ENCODE assay signal across 11 mouse cellular contexts in the genomic region with DNA sequence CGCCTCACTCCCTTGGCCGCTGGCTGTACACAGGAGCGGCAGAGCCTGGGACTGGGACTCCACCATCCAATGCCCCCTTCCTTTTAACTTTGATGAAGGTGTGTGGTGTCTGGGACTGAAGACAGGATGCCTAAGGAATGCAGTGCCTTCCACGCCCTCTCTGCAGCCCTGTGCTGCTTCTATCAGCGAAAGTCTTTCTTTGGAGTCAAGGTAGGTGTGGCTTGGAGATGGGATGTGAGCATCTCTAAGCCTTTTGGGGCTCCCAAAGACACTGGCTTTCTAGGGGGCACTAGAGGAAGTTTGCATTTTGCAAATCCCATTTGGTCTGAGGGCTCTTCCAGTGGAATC.
A peak's percentile ranks its signal among the peaks of the same experiment; 100 is the strongest.
DNase-seq lines count a peak whose midpoint lies in the region; ATAC-seq and TF ChIP-seq lines count a peak whose summit lies in the region.
"Had no signal": no experiment of that assay in that cellular context is flagged by ENCODE, and none has a peak within 500 bp of the region (broad histone marks: within the 10 kb centered on the region; RNA-seq: fewer than 3 reads in every experiment).

No protein-coding gene starts in this region.

- H3K4me3 ChIP-seq in heart, embryonic 15.5 days: peak overlapping the region; percentile 13
- no peak overlapping the region for H3K4me3 ChIP-seq in forebrain, embryonic 14.5 days (ENCODE audit: low read depth, low read length)
- no peak overlapping the region for H3K4me3 ChIP-seq in midbrain, embryonic 13.5 days (replicated peaks)
- H3K4me3 ChIP-seq in layer of hippocampus, adult 2 months: no peak overlapping the region

- H3K9ac ChIP-seq in heart, embryonic 15.5 days: no peak overlapping the region
- H3K9ac ChIP-seq in forebrain, embryonic 14.5 days (ENCODE audit: low read length): peak overlapping the region; percentile 33; the same call in 1 of the 2 replicates
- H3K9ac ChIP-seq in midbrain, embryonic 13.5 days (replicated peaks): 0 out of 2 replicates have a peak overlapping the region, but pooled peaks have one; percentile 7

- peak overlapping the region; percentile 48 for H3K4me2 ChIP-seq in heart, embryonic 15.5 days
- 0 out of 2 replicates have a peak overlapping the region, but pooled peaks have one; percentile 6 for H3K4me2 ChIP-seq in forebrain, embryonic 14.5 days (ENCODE audit: low read length)
- peak overlapping the region; percentile 32 for H3K4me2 ChIP-seq in midbrain, embryonic 13.5 days (replicated peaks)

- 0 out of 2 replicates have a peak overlapping the region, but pooled peaks have one; percentile 10 for H3K27ac ChIP-seq in heart, embryonic 15.5 days
- no peak overlapping the region for H3K27ac ChIP-seq in forebrain, embryonic 14.5 days (ENCODE audit: low read depth, low read length)
- peak overlapping the region; percentile 27; the same call in 1 of the 2 replicates for H3K27ac ChIP-seq in midbrain, embryonic 13.5 days
- no peak overlapping the region for H3K27ac ChIP-seq in layer of hippocampus, adult 2 months

- intact Hi-C loops in heart, postnatal 25 days (cut with DNase I): no loop called here

- H3K4me1 ChIP-seq in heart, embryonic 15.5 days (replicated peaks): peaks cover 20% of the 10 kb centered on the region
- peaks cover 38% of the 10 kb centered on the region for H3K4me1 ChIP-seq in forebrain, embryonic 14.5 days (ENCODE audit: control insufficient read depth, insufficient read depth, low read length)
- peaks cover 69% of the 10 kb centered on the region for H3K4me1 ChIP-seq in midbrain, embryonic 13.5 days (replicated peaks)

- 50% methylated on average over 5 of the region's 5 CpGs for WGBS in heart, embryonic 15.5 days
- WGBS in forebrain, embryonic 14.5 days: 31% methylated on average over 5 of the region's 5 CpGs
- 25% methylated on average over 5 of the region's 5 CpGs for WGBS in midbrain, embryonic 13.5 days

- peaks cover 24% of the 10 kb centered on the region for H3K27me3 ChIP-seq in heart, embryonic 15.5 days
- H3K27me3 ChIP-seq in forebrain, embryonic 14.5 days (replicated peaks; ENCODE audit: control insufficient read depth, insufficient read depth, low read length): no peaks in the 10 kb centered on the region
- H3K27me3 ChIP-seq in midbrain, embryonic 13.5 days: no peaks in the 10 kb centered on the region

- no peaks in the 10 kb centered on the region for H3K36me3 ChIP-seq in heart, embryonic 15.5 days
- no peaks in the 10 kb centered on the region for H3K36me3 ChIP-seq in forebrain, embryonic 14.5 days (ENCODE audit: control insufficient read depth, insufficient read depth, low read length)
- H3K36me3 ChIP-seq in midbrain, embryonic 13.5 days: no peaks in the 10 kb centered on the region
- H3K36me3 ChIP-seq: G1E had no signal

- DNase-seq in heart, postnatal 25 days (ENCODE audit: low spot score): no peak
- DNase-seq in ES-CJ7 (ENCODE audit: low read depth, low spot score): peak; percentile 57
- no peak for DNase-seq in forebrain, embryonic 14.5 days (ENCODE audit: low spot score)
- DNase-seq in layer of hippocampus, adult 2 months (ENCODE audit: low spot score in 2 of 2): no peak
- no peak for DNase-seq in B cell, adult 2 months
- DNase-seq: kidney, postnatal 25 days; retina, postnatal 1 day had no signal

- ATAC-seq in heart, embryonic 15.5 days (replicated peaks; ENCODE audit: insufficient number of reproducible peaks, insufficient read depth, low FRiP score, low read depth): no peak
- no peak for ATAC-seq in forebrain, embryonic 14.5 days
- ATAC-seq in midbrain, embryonic 13.5 days: no peak
- no peak for ATAC-seq in frontal cortex, adult (ENCODE audit: low TSS enrichment)

- TF ChIP-seq CTCF in layer of hippocampus, adult 2 months (conservative IDR thresholded peaks at IDR 0.05): no peak

- H3K9me3 ChIP-seq in heart, embryonic 15.5 days (replicated peaks): no peaks in the 10 kb centered on the region
- no peaks in the 10 kb centered on the region for H3K9me3 ChIP-seq in forebrain, embryonic 14.5 days (replicated peaks; ENCODE audit: control insufficient read depth, low read length)
- no peaks in the 10 kb centered on the region for H3K9me3 ChIP-seq in midbrain, embryonic 13.5 days
- H3K9me3 ChIP-seq: G1E had no signal

Comparison
In these comparisons a context has a peak if more than half of its experiments do, and no peak if none do; other contexts are left out.
1. H3K27ac ChIP-seq: peak in heart, embryonic 15.5 days (single experiment) and midbrain, embryonic 13.5 days (single experiment); none in forebrain, embryonic 14.5 days (single experiment) and layer of hippocampus, adult 2 months (single experiment).
2. Peak in every context shown above with its lines, with median percentiles within 50 percentile points of each other: H3K4me2 ChIP-seq.